Mouse (Mus musculus) embryonic stem cell, embryonic (primary cell): ENCODE results near the gene Serinc5.
"Not testable (repeated sequence)": the region's sequence is repeated elsewhere in the genome, so short reads cannot be mapped to it uniquely, and the experiment has no call there.

Source experiments
- CTCF ChIA-PET, 4 experiments: fragments of 300-600 bp in 2 of 4; fragments of 350-600 bp in 2 of 4; sonication (Branson Sonifier 250); formaldehyde crosslinking; loops; one replicate each; lab custom pipeline; 2022; ENCODE audit warnings: inconsistent platforms in 2 of 4; lab: Charles Lee
- POLR2A ChIA-PET, 4 experiments: fragments of 300-600 bp in 2 of 4; fragments of 350-600 bp in 2 of 4; sonication (Branson Sonifier 250); formaldehyde crosslinking; loops; one replicate each; lab custom pipeline; 2022; ENCODE audit warnings: antibody characterized with exemption in 4 of 4, inconsistent platforms in 1 of 4; lab: Charles Lee

Gene Serinc5

DNA sequence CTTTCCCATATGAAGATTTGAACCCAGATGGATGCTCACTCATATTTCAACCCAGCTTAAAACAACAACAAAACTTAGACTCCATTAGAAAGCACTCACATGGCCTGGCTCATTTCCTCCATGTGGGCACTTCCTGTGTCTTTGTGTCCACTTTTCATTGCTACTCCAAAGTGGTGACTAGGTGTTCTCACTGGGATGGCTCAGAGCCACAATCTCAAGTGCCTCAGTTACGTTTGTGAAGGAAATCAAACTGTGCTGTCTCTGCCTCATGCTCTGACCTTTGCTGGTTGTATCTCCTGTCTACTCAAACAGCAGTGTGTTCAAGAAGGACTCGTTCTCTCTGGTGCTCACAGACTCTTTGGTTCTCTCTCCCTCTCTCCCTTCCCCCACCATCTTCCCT is 70.7 kb downstream of the Serinc5 start:
- ChIA-PET POLR2A (no interaction called here), CTCF (no interaction called here)

DNA sequence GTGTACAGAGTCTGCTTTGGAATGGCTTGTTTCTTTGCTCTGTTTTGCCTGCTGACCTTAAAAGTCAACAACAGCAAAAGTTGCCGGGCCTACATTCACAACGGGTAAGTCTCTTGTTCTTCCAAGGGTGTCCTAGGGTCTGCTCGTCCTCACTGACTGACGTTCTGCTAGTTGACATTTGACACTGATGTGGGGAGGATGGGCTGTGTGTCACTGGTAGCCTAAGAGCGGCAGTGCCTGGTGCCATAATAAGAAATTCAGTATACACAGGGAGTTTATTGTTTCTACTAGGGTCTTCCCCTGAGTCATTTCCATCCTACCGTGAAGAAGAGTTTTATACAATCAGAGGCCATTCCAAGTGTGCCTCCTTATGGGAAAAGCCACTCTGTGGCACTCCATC is 71.9 kb downstream of the Serinc5 start:
- ChIA-PET CTCF (no interaction called here), POLR2A (interaction anchor here in 1 of 4 experiments (0.9 kb wide), 1 partner anchor 16 kb away, joined by 3 read pairs; no protein-coding TSS in a partner anchor)

DNA sequence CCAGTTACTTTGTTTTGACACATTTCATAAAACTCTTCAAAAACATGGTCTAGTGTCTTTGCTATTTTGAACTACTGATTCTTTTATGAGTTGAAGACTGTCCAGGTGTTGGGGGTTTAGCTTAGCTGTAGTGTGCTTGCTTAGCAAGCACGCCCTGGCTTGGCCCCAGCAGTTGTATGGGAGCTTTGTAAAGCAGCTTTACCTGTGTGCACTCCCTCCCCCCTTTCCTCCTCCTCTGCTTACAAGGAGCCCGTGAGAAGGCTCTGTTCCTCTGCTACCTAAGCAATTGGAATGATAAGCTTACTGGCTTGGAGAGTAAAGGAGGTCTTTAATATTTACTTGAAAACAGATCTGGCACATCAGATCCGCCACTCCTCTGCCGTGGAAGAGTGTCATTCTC is 72.6 kb downstream of the Serinc5 start:
- POLR2A ChIA-PET: interaction anchor here in 1 of 4 experiments (0.9 kb wide), 1 partner anchor 15 kb away, joined by 3 read pairs; no protein-coding TSS in a partner anchor
- CTCF ChIA-PET: interaction anchor here in 1 of 4 experiments (0.6 kb wide), 1 partner anchor 67 kb away, joined by 4 read pairs; no protein-coding TSS in a partner anchor

DNA sequence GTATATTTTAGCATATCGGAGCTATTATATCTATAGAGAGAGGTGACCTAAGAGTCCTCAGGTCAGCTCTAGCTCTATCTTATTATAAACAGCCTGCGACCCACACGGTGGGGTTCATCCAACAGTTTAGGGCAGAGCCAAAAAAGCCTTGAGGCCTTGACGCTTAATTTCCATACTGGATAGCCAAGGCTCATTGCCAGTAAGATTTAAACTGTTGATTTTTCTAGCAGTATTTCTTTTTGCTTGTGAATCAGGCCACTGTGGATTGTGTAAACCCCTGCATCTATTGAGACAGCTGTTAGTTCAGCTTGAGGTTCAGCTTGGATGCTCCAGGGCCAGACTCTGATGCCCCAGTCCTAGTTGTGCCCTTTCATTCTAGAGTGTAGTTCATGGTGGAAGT is 73.4 kb downstream of the Serinc5 start:
- POLR2A ChIA-PET: no interaction called here
- CTCF ChIA-PET: interaction anchor here in 1 of 4 experiments (0.5 kb wide), 1 partner anchor 572 kb away, joined by 10 read pairs; no protein-coding TSS in a partner anchor

DNA sequence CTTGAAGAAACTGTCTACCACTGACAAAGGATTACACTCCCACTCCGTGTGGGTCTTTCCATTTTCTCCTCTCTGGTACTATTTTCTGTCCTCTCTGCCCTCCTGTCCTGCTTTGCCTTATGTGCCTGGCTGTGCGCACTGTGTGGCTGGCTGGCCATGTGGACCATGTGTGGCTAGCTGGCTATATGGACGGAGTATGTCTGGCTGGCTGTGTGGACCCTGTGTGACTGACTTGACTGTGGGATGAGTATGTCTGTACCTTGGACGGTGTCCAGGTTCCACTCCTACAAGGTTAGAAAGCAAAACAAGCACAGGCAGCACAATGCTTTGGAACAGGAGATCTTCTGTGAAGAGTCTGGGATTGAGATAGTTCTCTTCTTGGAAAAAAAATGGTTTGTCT is 74.4 kb downstream of the Serinc5 start:
- ChIA-PET CTCF (no interaction called here), POLR2A (no interaction called here)

DNA sequence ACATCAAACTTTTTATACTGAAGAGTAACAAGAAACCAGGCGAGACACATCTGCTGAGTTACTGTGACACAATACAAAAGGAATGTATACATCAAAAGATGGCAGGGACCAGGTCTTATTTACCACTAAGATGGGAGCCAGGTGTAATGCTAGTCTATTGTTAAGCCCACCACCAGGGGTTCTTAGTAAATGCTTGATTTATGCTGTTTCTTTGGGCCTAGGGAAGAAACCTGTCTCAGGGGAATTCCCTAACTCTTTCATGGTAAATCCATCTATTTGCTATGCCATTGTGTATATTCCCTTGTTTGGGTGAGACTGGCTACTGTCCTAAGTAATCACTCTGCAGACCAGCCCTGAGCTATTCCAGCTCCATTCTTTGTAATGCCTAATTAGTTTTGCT is 76.3 kb downstream of the Serinc5 start:
- CTCF ChIA-PET, POLR2A ChIA-PET: not testable (repeated sequence)

DNA sequence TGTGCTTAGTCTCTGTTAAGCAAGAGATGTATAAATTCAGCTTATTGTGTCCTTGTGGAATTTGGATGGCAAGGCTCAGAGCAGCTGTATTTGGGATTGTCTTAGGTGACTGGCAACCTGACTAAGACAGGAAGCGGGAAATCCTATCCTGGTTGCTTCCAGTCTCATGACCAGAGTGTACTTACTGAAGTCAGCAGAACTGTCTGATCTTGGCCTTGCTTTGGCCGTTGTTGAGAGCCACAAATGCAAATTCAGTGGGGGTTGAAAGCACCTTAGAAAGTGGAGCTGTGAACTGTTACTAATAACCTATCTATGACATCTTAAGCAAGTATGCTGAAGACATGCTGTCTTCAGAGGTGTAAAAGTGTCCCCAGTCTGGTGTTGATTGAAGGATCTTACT is 78.2 kb downstream of the Serinc5 start:
- CTCF ChIA-PET: no interaction called here

DNA sequence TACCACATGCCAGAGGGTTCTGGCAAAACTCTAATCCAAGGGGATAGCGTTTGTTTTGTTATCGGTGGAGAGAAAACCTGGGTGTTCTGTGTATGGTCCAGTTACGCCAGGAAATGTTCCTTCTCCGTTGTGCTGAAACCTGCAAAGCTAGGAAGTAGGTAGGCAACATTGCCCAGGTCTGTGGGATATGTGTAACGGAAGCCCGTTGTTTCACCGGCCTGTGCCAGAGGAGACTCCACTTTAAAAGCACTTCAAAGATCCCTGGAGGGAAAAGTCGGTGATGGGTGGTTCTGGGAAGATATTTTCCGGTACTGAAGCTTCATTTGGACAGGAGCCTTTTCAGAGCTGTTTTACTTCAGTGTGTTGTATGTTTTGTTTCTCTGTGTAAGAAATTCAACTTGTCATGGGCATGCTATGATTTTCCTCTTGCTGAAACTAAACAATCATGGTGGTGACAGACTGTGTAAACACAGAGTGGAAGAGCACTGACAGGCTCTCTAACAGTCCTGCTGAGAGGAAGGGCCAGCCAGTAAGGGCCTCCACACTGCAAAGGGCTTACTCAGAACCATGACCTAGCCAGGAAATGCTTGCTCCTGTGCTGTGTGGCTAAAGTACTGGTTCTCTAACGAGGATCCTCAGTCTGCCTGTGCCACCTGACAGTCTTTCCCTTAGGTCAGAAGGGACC is 83.1 kb downstream of the Serinc5 start:
- ChIA-PET POLR2A (interaction anchor here in 1 of 4 experiments (1.2 kb wide), 1 partner anchor 10 kb away, joined by 3 read pairs; no protein-coding TSS in a partner anchor), CTCF (no interaction called here)

More for the DNA sequence above, 78.2 kb downstream of the Serinc5 start:
- POLR2A ChIA-PET: interaction anchor here in 1 of 4 experiments (1.0 kb wide), 1 partner anchor 78 kb away, joined by 5 read pairs; the partner anchor contains the start of gene Serinc5

DNA sequence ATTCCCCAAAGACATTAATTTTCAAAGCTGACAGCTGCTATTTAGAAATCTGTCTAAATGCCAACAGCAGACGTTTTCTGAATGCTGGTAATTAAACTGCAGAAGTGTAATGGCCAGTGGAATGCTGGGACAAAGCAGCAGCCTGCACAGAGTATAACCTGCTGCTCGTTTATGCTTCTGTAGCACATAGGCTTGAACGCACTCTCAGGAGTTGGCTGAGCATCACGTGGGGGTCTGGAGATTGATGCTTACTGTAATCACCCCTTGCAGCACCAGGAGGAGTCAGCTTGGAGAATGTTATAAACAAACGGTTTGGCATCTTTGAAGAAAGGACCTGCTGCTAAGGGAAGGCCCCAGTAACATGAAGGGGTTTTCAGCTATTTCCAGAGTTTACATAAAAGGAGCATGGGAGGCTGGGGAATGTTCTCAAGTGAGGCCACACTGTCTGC is 85.6 kb downstream of the Serinc5 start:
- CTCF ChIA-PET: interaction anchor here in 1 of 4 experiments (1.0 kb wide), 1 partner anchor 36 kb away, joined by 3 read pairs; no protein-coding TSS in a partner anchor
- POLR2A ChIA-PET: no interaction called here

DNA sequence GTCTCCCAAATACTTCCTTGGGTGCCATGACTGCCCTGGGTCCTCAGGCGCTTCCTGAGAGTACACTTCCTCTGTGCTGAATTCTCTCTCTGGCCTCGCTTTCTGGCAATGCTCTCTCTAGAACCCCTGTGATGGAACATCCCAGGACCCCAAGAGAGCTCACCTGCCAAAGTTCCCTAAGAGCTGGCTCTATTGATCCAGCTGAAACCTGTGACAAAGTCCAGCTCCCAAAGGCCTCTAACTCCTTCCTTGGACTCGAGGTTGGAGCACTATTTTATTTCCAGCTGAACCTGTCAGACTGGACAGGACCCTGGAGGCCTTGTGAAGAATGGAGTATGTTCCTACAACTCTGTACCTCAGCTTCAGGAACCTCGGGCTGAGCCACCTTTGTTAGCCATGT is 86.2 kb downstream of the Serinc5 start:
- CTCF ChIA-PET: interaction anchor here in 1 of 4 experiments (1.0 kb wide), 1 partner anchor 36 kb away, joined by 3 read pairs; no protein-coding TSS in a partner anchor
- POLR2A ChIA-PET: no interaction called here

DNA sequence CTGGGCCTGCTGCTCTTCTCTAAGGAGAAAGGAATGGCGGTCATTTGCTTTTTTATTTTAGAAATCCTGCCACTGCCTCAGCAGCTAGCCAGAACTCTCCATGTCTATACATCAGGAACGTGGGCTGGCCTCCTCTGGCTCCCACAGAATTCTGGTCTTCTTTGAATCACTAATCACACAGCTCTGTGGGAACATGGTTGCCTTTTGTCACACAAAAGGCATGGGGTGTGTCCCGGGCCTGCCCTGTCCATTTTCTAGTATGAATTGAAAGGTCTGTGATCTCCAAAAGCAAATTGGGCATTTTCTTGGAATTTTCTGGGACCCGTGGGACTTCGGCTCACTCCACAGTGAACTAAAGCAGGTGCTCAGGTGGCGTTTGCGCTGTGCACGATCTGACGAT is 87.9 kb downstream of the Serinc5 start:
- ChIA-PET CTCF (no interaction called here), POLR2A (interaction anchor here in 3 of 4 experiments (1.0 to 1.6 kb wide), 4 partner anchors 11 to 88 kb away, joined by 3 to 4 read pairs (median 3); partner anchors contain the start of gene Serinc5 (in 1 of the 3))

DNA sequence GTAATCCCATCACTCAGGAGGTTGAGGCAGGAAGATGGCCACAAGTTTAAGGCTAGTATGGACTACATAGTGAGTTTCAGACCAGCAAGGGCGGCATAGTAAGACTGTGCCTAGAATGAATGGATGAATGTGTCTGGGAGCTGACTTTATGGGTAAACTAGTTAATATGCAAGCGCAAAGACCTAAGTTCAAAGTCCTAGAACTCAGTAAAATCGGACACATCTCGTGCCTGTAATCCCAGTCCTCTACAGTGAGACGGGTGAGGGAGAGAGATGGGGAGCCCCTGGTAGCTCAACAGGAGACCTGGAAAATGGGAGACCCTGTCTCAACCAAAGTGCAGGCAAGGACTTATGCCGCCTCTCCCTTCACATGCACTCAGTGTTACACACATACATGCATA is 88.5 kb downstream of the Serinc5 start:
- POLR2A ChIA-PET: interaction anchor here in 2 of 4 experiments (1.0 to 1.1 kb wide), 2 partner anchors 11 to 89 kb away, joined by 3 read pairs; partner anchors contain the start of gene Serinc5 (in 1 of the 2)
- CTCF ChIA-PET: no interaction called here

DNA sequence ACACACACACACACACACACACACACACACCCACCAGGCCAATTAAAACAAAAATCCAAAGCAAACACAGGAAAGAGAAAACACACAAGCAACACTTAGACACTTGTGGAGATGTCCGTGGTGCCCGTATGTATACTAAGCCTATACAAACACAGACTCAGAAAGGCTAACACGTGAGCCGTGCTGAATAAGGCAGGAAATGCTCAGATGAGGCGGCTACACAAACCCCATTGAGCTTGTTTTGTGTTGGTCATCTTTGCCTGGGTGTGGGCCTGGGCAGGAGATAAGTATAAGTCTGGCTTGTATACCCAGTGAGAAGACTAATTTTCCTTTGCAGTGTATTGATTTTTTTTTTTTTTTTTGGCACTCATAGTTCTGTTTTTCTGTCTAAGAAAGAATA is 91.1 kb downstream of the Serinc5 start:
- CTCF ChIA-PET: no interaction called here
- POLR2A ChIA-PET: interaction anchor here in 1 of 4 experiments (0.7 kb wide), 1 partner anchor 41 kb away, joined by 3 read pairs; no protein-coding TSS in a partner anchor

DNA sequence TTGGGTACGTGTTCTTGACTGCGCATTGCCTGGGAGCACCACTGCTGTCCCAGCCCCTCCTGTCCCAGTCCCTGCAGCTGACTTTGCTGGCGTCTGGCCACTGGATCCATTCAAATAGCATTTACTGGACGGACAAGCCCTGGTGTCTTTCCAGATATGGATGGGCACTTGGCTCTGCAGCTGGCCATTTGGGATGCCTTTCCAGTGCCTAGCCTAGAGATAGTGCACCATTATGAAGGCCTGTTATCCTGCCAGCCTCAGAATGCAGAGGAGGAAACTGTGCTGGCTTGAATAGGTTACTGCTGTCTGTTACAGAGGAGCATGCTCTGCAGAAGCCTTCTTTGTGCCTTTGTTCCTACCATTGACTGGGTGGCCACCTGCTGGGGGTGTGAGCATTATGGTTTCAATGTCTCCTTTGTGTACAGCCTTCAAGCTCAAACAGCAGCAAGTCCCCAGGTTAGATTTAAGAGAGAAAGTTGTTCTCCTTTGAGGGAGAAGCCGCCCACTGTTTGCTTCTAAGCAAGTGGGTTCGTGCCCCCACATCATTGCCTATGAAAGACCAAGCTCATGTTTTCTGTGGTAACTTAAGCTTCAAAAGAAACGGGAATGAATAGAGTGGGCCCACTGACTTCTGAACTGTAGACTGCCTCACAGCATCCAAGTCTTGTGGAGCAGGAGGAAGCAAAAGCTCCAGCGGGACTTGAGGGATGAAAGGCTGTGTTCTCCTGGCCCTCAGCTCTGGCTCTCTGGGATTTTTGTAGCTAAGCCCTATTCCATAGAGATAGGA is 92.5 kb downstream of the Serinc5 start:
- ChIA-PET CTCF (interaction anchor here in 1 of 4 experiments (0.6 to 0.8 kb wide), 2 partner anchors 29 to 75 kb away, joined by 3 read pairs; no protein-coding TSS in a partner anchor), POLR2A (interaction anchor here in 3 of 4 experiments (0.5 to 1.6 kb wide), 8 partner anchors 9 to 1186 kb away, joined by 3 to 8 read pairs (median 4); partner anchors contain the start of genes Msh3 (in 2 of the 3), Serinc5 (in 2 of the 3) and Dhfr (in 1 of the 3))

DNA sequence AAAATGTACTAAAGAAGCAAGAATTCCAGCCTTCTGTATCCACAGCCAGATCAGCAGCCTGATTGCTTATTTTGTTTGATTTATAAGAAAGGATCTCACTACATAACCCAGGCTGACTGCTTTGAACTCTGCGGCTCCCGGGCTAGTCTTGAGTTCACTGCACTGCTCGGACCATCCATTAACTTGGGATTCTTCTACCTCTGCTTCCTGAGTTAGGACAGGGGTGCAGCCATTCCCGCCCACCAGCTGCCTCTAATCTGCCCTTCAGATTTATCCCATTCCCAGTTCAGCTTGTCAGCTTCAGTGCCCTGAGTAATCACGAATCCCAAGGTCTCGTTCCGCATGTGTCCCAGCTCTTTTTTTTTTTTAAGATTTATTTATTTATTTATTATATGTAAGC is 93.3 kb downstream of the Serinc5 start:
- POLR2A ChIA-PET: interaction anchor here in 3 of 4 experiments (0.6 to 1.6 kb wide), 6 partner anchors 10 to 350 kb away, joined by 3 to 8 read pairs (median 4); partner anchors contain the start of genes Msh3 (in 2 of the 3), Serinc5 (in 2 of the 3) and Dhfr (in 1 of the 3)
- CTCF ChIA-PET: no interaction called here

DNA sequence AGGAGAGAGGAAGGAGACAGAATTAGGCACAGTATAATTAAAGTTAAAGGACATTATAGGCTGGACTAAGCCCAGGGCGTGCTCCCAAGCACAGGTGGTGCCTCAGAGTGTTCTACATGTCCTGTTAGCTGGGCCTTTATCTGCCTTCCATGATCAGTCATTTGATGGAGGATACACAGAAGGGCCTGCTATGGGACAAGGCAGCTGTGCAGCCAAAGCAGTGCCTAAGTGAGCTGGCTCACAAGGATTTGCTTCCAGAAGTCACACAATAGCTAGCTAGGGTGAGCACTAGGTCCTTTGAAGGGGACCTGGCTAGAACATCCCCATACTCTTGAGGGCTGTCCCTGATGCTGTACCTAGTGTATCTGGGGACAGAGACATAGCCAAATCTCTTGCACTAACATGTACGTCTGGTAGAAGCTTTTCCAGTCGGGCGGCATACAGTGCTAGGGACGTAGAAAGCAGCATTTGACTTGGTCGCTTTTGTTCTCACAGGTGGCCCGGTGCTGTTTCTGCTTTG is 94.2 kb downstream of the Serinc5 start:
- ChIA-PET POLR2A (no interaction called here), CTCF (no interaction called here)

DNA sequence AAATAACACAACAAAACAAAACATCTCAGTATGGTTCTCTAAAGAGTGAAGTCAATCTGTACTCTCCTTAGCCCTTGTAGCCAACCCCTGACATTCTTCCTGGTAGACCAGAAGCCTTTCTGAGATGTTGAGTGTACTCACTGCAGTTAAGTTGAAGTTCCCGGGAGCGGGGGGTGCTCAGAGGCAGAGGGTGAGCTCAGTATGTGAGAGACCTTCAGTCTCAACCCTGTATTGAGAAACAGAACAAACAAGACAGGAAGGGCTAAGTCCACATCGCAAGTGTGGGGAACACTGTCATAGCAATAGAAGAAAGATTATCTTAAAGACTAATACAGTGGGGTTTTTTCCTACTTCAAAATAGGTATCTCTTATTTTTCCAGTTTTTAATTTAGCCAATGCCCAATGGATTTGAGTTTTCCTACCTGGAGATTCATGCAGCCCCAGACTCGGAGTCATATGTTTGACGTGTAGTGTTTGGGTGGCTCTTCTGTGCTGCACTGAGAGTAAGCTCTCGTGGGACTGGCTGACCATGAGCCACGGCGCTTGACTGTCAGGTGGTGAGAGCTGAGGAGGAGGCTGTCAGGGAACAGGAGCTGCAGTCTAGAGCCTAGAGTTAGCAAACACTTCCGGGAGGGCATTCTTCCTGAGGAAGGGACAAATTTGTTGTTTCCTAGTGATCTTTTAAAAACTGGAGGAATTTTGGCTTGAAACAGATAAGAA is 95.6 kb downstream of the Serinc5 start:
- POLR2A ChIA-PET: no interaction called here
- CTCF ChIA-PET: interaction anchor here in 1 of 4 experiments (1.2 kb wide), 1 partner anchor 126 kb away, joined by 3 read pairs; no protein-coding TSS in a partner anchor

DNA sequence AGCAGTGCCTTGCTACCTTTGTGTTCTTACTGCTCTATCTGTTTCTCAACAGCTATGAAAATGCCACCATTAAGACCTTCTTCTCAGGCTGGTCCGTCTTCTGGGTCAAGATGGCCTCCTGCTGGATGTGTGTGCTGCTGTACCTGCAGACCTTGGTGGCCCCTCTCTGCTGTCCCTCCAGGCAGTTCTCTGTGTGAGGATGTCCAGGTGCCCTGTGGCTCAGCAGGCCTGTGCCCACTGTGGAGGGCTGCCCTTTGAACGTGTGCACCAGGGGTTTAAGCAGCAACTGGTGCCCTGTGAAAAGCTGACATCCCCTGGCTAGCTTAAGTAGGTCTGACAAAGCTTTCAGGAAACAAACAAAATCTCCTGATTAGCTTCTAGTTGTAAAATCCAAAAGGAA is 97.0 kb downstream of the Serinc5 start:
- CTCF ChIA-PET: interaction anchor here in 1 of 4 experiments (0.5 kb wide), 1 partner anchor 294 kb away, joined by 7 read pairs; no protein-coding TSS in a partner anchor
- POLR2A ChIA-PET: interaction anchor here in 1 of 4 experiments (1.7 kb wide), 1 partner anchor 98 kb away, joined by 6 read pairs; the partner anchor contains the start of gene Serinc5
